Mouse (Mus musculus) liver, embryonic 16.5 days (tissue): ENCODE results near the gene Vsig2. TPM values are rescaled to one million over a fixed set of nuclear protein-coding genes. Genes with fewer than 3 reads are reported as not detected.
A peak's percentile ranks its signal among the peaks of the same experiment; 100 is the strongest.

Experiments used
- ATAC-seq: fragments of 200-750 bp; cut with Nextera tagmentation; 2 replicates; pipeline ENCODE4 v1.8.0; 2017; ENCODE audit warnings: low read depth, mild to moderate bottlenecking, moderate number of reproducible peaks, moderate library complexity
- H3K27ac ChIP-seq: fragments of 300-500 bp; sonication (generic); 2 replicates; pipeline ENCODE4 v1.5.1; 2014; ENCODE audit warnings: mild to moderate bottlenecking, low read length
- H3K27me3 ChIP-seq: fragments of 300-500 bp; sonication (generic); 2 replicates; pipeline ENCODE4 v1.6.1; 2014; ENCODE audit warnings: low read depth, low read length, mixed read lengths; ENCODE audit not compliant: control insufficient read depth, insufficient read depth
- H3K36me3 ChIP-seq: fragments of 300-500 bp; sonication (generic); 2 replicates; pipeline ENCODE4 v1.6.1; 2014; ENCODE audit warnings: mild to moderate bottlenecking; ENCODE audit not compliant: control insufficient read depth, insufficient read depth
- H3K4me1 ChIP-seq: fragments of 300-500 bp; sonication (generic); 2 replicates; pipeline ENCODE4 v1.6.1; 2014; ENCODE audit warnings: low read depth, low read length, mixed read lengths; ENCODE audit not compliant: control insufficient read depth
- H3K4me2 ChIP-seq: fragments of 300-500 bp; sonication (generic); 2 replicates; pipeline ENCODE4 v1.6.1; 2014; ENCODE audit warnings: low read depth, low read length, mixed read lengths
- H3K4me3 ChIP-seq: fragments of 300-500 bp; sonication (generic); 2 replicates; pipeline ENCODE4 v1.5.1; 2014; ENCODE audit warnings: low read depth, mild to moderate bottlenecking, low read length
- H3K9ac ChIP-seq: fragments of 300-500 bp; sonication (generic); 2 replicates; pipeline ENCODE4 v1.6.1; 2014; ENCODE audit warnings: low read depth, low read length
- H3K9me3 ChIP-seq: fragments of 300-500 bp; sonication (generic); replicated peaks from 2 replicates; pipeline ENCODE4 v1.6.1; 2016; ENCODE audit warnings: low read length; ENCODE audit not compliant: control insufficient read depth
- WGBS: fragments of 180-500 bp; shearing (Covaris S2); extraction: QIAGEN DNeasy Blood & Tissue Kit; methylation state at CpG from one replicate; pipeline ENCODE4 v1.1.7; 2014; ENCODE audit not compliant: insufficient replicate concordance; 5-methylcytosine and 5-hydroxymethylcytosine counted together
- polyA plus RNA-seq: library from polyadenylated mRNA; unstranded; fragments of >200 nt; fragmentation: Nextera tagmentation; extraction: Ambion mirVana; gene quantifications from 2 replicates; pipeline ENCODE4 v1.2.1, GENCODE M21; 2015

Vsig2 gene
- polyA plus RNA-seq, 1 experiment from 2014 or later, result 0.34 TPM

DNA sequence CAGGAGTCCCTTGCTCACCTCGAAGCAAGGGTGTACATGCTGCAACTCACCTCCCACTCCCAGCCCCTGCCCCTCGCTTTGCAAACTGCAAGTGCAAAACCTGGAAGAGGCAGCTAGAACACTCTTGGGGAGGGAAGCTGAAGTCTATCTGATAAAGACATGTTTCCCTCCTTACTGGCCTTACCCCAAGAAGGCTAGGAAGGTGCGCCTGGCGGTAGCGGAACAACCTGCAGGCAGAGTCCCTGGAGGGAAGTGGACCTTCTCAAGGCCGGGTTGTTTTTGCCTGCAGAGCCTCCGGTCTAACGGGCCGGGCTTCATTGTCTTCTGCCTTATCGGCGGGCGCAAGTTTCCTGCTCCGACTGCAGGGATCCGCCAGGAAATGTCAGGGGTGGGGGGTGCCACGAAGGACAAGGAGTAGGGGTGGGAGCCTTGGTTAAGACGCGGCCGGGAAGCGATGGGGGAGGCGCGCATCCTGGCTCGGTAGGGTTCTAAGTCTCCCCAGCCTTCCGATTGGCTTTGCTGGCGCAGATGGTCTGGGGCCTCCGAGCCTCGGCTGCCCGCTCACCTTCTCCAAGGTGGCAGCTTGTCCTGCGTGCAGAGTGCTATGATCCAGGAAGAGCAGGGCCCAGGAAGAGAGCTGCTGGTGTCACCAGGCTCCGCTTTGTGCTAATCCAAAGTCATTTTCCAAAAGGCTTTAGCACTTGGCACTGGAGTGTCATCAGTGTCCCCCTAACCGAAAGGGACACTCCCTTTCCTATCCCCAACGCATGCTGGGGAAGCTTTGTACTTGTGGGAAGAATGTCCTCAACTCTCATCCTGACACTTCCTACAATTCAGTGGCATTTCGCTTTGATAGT, 8.8 kb upstream of the Vsig2 start:
- 1% methylated on average over 32 of the region's 32 CpGs for WGBS
- H3K4me1 ChIP-seq, result peaks cover 3% of the 10 kb centered on the region
- peaks cover 54% of the 10 kb centered on the region for H3K27me3 ChIP-seq
- no peak overlapping the region for H3K9ac ChIP-seq
- H3K9me3 ChIP-seq, result no peaks in the 10 kb centered on the region
- peak overlapping the region; percentile 36 for H3K4me3 ChIP-seq
- H3K4me2 ChIP-seq, result peak overlapping the region; percentile 56
- H3K36me3 ChIP-seq, result no peaks in the 10 kb centered on the region
- 0 out of 2 replicates have a peak overlapping the region, but pooled peaks have one; percentile 3 for H3K27ac ChIP-seq
- ATAC-seq, result peak; percentile 49

GRCm38 (mm10) chr9:37530888-37531705, 8.0 kb upstream of the Vsig2 start:
- H3K9ac ChIP-seq, result no peak overlapping the region
- no peaks in the 10 kb centered on the region for H3K9me3 ChIP-seq
- 8% methylated on average over 31 of the region's 31 CpGs for WGBS
- peaks cover 3% of the 10 kb centered on the region for H3K4me1 ChIP-seq
- H3K36me3 ChIP-seq, result no peaks in the 10 kb centered on the region
- peak overlapping the region; percentile 36 for H3K4me3 ChIP-seq
- H3K4me2 ChIP-seq, result peak overlapping the region; percentile 56
- H3K27me3 ChIP-seq, result peaks cover 54% of the 10 kb centered on the region
- no peak overlapping the region for H3K27ac ChIP-seq
- peak; percentile 58 for ATAC-seq

DNA sequence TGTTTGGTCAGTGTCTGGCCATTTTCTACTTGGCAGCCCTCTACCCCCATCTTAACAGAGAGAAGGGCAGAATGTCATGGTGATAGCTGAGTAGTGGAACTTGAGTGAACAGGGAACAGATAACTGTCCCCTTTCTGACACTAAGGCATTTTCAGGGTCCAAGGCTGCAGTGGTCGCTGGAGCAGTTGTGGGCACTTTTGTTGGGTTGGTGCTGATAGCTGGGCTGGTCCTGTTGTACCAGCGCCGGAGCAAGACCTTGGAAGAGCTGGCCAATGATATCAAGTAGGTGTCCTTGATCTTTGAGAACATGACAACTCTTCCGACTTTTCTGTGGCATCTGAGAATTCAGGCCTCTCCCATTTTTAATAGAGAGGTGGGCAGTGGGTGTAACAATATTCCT, 2.2 kb upstream of the Vsig2 start:
- no peaks in the 10 kb centered on the region for H3K9me3 ChIP-seq
- no peaks in the 10 kb centered on the region for H3K4me1 ChIP-seq
- H3K36me3 ChIP-seq, result no peaks in the 10 kb centered on the region
- no peak overlapping the region for H3K4me2 ChIP-seq
- H3K4me3 ChIP-seq, result no peak overlapping the region
- H3K27ac ChIP-seq, result no peak overlapping the region
- no peak for ATAC-seq
- 62% methylated on average over 4 of the region's 4 CpGs for WGBS
- no peak overlapping the region for H3K9ac ChIP-seq
- peaks cover 1% of the 10 kb centered on the region; the same call in 1 of the 2 replicates for H3K27me3 ChIP-seq

- no peak for ATAC-seq
- Histone ChIP-seq H3K27me3 (no peaks in the 10 kb centered on the region; the same call in 1 of the 2 replicates), H3K9me3 (no peaks in the 10 kb centered on the region), H3K4me1 (no peaks in the 10 kb centered on the region), H3K4me3 (no peak overlapping the region), H3K4me2 (no peak overlapping the region), H3K27ac (no peak overlapping the region), H3K9ac (no peak overlapping the region), H3K36me3 (no peaks in the 10 kb centered on the region)
- 61% methylated on average over 5 of the region's 5 CpGs for WGBS
Observed at GRCm38 (mm10) chr9:37537658-37538250, 1.3 kb upstream of the Vsig2 start.

DNA sequence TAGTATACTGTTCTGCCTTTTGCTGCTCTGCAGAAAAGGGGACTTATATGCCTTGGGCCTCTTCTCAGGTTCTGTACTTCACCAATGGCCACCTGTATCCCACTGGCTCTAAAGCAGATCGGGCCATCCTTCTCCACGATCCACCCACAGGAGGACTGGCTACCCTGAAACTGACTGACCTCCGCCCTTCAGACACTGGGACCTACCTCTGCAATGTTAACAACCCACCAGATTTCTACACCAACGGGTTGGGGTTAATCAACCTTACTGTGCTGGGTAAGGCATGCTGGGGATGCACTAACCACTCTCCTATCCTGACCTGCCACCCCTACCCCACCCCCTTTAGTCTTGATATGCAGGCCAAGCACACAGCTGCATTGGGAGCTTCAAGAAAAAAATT, 1.2 kb downstream of the Vsig2 start:
- Histone ChIP-seq H3K4me2 (no peak overlapping the region), H3K4me1 (peaks cover 9% of the 10 kb centered on the region), H3K36me3 (no peaks in the 10 kb centered on the region), H3K27ac (no peak overlapping the region), H3K9me3 (no peaks in the 10 kb centered on the region), H3K4me3 (no peak overlapping the region), H3K9ac (no peak overlapping the region), H3K27me3 (no peaks in the 10 kb centered on the region; the same call in 1 of the 2 replicates)
- ATAC-seq, result no peak
- WGBS, result 70% methylated on average over 4 of the region's 4 CpGs

DNA sequence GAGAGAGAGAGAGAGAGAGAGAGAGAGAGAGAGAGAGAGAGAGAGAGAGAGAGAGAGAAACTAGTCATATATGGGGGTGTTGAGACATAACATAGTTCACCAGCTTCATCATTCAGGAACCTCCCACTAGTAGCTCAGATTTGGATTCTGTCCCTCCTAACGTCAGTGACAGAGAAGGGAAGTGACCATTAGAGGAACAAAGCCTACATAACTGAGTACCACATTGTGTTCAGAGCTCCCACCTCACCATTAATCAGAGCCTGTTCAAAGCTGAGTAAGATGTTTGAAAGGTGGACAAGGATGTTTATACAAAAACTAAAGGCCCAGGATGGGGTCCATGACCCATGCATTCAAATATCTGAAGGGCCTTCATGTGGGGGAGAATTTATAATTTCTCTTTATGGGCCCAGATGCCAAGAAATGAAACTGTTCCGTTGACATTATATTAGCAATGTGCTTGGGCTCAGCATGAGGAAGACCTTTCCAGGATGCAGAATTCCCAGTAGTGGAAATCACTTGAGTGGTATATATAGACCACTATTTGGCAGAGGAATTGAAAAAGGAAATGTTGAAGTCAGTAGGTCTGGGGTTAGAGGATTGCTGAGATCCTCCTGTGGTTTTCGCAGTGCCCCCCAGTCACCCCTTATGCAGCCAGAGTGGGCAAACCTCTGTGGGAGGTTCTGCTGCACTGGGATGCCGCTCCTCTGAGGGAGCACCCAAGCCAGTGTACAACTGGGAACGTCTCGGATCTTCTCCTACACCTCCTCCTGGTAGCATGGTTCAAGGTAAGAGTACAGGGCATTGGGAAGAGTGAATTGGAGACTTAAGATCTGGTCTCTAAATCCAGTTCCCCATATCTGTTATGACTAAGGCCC, 1.9 kb downstream of the Vsig2 start:
- no peaks in the 10 kb centered on the region; the same call in 1 of the 2 replicates for H3K27me3 ChIP-seq
- no peak overlapping the region for H3K9ac ChIP-seq
- peaks cover 9% of the 10 kb centered on the region for H3K4me1 ChIP-seq
- H3K4me2 ChIP-seq, result no peak overlapping the region
- H3K27ac ChIP-seq, result no peak overlapping the region
- no peaks in the 10 kb centered on the region for H3K36me3 ChIP-seq
- H3K4me3 ChIP-seq, result no peak overlapping the region
- no peaks in the 10 kb centered on the region for H3K9me3 ChIP-seq
- no peak for ATAC-seq
- WGBS, result 50% methylated on average over 6 of the region's 6 CpGs

DNA sequence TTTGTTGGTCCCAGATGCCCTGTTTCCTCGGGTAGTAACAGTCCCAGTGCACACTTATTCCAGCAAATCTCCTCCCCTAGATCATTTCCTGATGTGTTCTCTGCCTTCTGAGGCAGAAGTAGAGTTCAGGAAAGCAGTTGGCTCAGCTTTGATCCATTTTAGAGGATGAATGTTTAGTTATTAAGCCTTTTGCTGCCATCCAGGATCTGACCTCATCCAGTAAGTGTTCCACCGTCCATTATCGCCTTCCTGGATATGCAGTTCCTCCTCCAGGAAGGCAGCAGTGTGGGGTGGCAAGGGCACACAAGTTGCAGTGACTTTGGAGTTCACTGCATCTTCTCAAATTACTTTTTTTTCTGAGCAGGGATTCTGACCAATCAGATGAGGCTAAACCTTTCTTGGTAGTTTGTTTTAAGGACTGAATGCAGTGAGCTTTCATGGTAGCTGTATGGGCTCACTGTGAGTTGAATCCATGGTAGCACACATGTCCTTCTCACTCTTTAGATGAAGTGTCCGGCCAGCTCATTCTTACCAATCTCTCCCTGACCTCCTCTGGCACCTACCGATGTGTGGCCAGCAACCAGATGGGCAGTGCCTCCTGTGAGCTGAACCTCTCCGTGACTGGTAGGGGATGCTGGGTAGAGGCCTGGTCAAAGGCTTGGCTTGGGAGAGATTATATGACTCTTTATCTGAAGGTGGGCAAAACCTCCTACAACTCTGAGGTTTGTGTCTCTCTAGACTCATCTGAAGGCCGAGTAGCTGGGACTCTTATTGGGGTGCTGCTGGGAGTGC, 3.0 kb downstream of the Vsig2 start:
- H3K4me1 ChIP-seq, result peaks cover 9% of the 10 kb centered on the region
- no peaks in the 10 kb centered on the region for H3K36me3 ChIP-seq
- no peaks in the 10 kb centered on the region; the same call in 1 of the 2 replicates for H3K27me3 ChIP-seq
- no peak for ATAC-seq
- WGBS, result 55% methylated on average over 7 of the region's 7 CpGs
- no peak overlapping the region for H3K9ac ChIP-seq
- H3K4me3 ChIP-seq, result no peak overlapping the region
- H3K9me3 ChIP-seq, result no peaks in the 10 kb centered on the region
- no peak overlapping the region for H3K4me2 ChIP-seq
- no peak overlapping the region for H3K27ac ChIP-seq
